Mouse (Mus musculus) hindbrain, embryonic 15.5 days (tissue): ENCODE data around the gene Akap6. TPM values are rescaled to one million over a fixed set of nuclear protein-coding genes. Genes with fewer than 3 reads are reported as not detected.

Experiments used
- ATAC-seq: fragments of 200-750 bp; cut with Nextera tagmentation; 2 replicates; pipeline ENCODE4 v1.8.0; 2017; ENCODE audit warnings: low read depth, moderate number of reproducible peaks, moderate TSS enrichment; ENCODE audit not compliant: low FRiP score
- H3K27ac ChIP-seq: fragments of 300-500 bp; sonication (generic); replicated peaks from 2 replicates; pipeline ENCODE4 v1.5.1; 2015; ENCODE audit warnings: mild to moderate bottlenecking, inconsistent platforms
- H3K27me3 ChIP-seq: fragments of 300-500 bp; sonication (generic); 2 replicates; pipeline ENCODE4 v1.6.1; 2015; ENCODE audit warnings: control low read depth, inconsistent platforms
- H3K36me3 ChIP-seq: fragments of 300-500 bp; sonication (generic); 2 replicates; pipeline ENCODE4 v1.6.1; 2015; ENCODE audit warnings: control low read depth, inconsistent platforms
- H3K4me1 ChIP-seq: fragments of 300-500 bp; sonication (generic); replicated peaks from 2 replicates; pipeline ENCODE4 v1.6.1; 2015; ENCODE audit warnings: control low read depth, inconsistent platforms
- H3K4me2 ChIP-seq: fragments of 300-500 bp; sonication (generic); 2 replicates; pipeline ENCODE4 v1.6.1; 2015; ENCODE audit warnings: moderate library complexity, mild to moderate bottlenecking, inconsistent platforms
- H3K4me3 ChIP-seq: fragments of 300-500 bp; sonication (generic); 2 replicates; pipeline ENCODE4 v1.5.1; 2015; ENCODE audit warnings: mild to moderate bottlenecking, inconsistent platforms
- H3K9ac ChIP-seq: fragments of 300-500 bp; sonication (generic); 2 replicates; pipeline ENCODE4 v1.6.1; 2015; ENCODE audit warnings: inconsistent platforms
- H3K9me3 ChIP-seq: fragments of 300-500 bp; sonication (generic); 2 replicates; pipeline ENCODE4 v1.6.1; 2016; ENCODE audit warnings: control low read depth, inconsistent platforms
- WGBS: fragments of 180-500 bp; shearing (Covaris S2); methylation state at CpG from one replicate; pipeline ENCODE4 v1.1.7; 2015; 5-methylcytosine and 5-hydroxymethylcytosine counted together
- polyA plus RNA-seq: library from polyadenylated mRNA; unstranded; fragments of >200 nt; fragmentation: Nextera tagmentation; extraction: Ambion mirVana; gene quantifications from 2 replicates; pipeline ENCODE4 v1.2.1, GENCODE M21; 2015

Akap6 gene
- polyA plus RNA-seq, 1 experiment from 2014 or later, result 24.3 TPM

DNA sequence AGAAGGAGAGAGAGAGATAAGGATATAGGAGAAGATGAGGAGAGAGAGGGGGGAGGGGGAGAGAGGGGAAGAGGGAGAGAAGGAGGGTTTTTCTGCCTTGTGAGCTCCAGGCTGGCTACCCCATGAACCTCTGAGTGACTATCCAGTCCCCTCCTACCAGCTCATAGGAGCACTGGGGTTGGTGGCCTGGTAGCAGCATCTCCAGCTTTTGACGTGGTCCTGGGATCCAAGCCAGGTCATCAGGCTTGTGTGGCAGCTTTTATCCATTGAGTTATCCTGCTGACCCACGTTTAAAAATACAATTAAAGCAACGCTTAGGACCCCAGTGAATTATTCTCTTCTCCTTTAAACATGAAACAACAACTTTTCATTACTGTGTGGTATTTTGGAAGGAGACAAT lies 197.6 kb downstream of the Akap6 start:
- Histone ChIP-seq H3K9ac (no peak overlapping the region), H3K9me3 (no peaks in the 10 kb centered on the region), H3K27me3 (no peaks in the 10 kb centered on the region), H3K4me2 (no peak overlapping the region), H3K27ac (no peak overlapping the region), H3K36me3 (no peaks in the 10 kb centered on the region), H3K4me3 (no peak overlapping the region), H3K4me1 (peaks cover 18% of the 10 kb centered on the region)
- 46% methylated on average over 3 of the region's 3 CpGs for WGBS
- ATAC-seq, result no peak

DNA sequence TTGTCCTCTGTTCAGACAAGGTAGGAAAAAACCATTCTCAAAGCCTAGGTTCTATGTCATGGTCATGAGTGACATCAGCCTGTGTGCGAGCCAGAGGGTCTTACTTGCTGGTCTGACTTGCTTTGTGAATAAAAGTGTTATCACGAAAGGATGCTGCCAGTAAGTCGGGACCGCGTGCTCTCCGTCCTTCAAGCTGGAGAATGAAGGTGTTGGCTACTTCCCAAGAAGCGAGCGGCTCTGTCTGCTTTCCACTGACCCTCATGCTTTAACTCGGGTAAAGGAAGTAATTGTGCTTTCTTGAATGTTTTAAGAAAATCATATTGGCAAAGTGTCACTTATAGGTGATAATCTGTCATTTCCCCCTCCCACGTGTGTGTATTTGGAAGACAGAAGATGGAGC lies 198.9 kb downstream of the Akap6 start:
- H3K36me3 ChIP-seq, result no peaks in the 10 kb centered on the region
- 75% methylated on average over 10 of the region's 10 CpGs for WGBS
- no peak for ATAC-seq

DNA sequence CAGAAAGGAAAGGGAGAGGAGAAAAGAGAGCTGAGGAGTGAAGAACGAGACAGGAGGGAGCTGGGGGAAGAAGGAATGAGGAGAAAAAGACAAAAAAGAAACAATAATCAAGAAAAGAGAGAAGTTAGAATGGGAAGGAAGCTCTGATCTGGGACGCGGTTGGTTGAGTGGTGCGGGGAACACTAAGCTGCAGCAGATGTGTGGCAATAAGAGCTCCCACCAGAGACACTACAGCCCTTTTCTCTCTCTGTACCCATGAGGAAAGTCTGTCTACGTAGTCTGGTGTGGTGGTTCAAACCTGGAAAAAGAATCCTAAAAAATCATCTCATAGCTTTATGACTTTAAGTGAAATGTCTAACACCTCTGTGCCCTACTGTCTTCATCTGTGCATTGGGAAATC lies 204.9 kb downstream of the Akap6 start:
- 67% methylated on average over 5 of the region's 5 CpGs for WGBS
- no peaks in the 10 kb centered on the region for H3K27me3 ChIP-seq
- no peak overlapping the region for H3K4me2 ChIP-seq
- H3K9ac ChIP-seq, result no peak overlapping the region
- peaks cover 4% of the 10 kb centered on the region; the same call in 1 of the 2 replicates for H3K4me1 ChIP-seq
- H3K9me3 ChIP-seq, result no peaks in the 10 kb centered on the region
- H3K27ac ChIP-seq, result no peak overlapping the region
- ATAC-seq, result no peak
- H3K4me3 ChIP-seq, result no peak overlapping the region
- no peaks in the 10 kb centered on the region for H3K36me3 ChIP-seq

More for the DNA sequence above, 198.9 kb downstream of the Akap6 start:
- H3K9me3 ChIP-seq, result no peaks in the 10 kb centered on the region
- H3K4me2 ChIP-seq, result no peak overlapping the region
- no peak overlapping the region for H3K27ac ChIP-seq
- no peak overlapping the region for H3K4me3 ChIP-seq
- peaks cover 18% of the 10 kb centered on the region for H3K4me1 ChIP-seq
- H3K27me3 ChIP-seq, result no peaks in the 10 kb centered on the region
- H3K9ac ChIP-seq, result no peak overlapping the region

DNA sequence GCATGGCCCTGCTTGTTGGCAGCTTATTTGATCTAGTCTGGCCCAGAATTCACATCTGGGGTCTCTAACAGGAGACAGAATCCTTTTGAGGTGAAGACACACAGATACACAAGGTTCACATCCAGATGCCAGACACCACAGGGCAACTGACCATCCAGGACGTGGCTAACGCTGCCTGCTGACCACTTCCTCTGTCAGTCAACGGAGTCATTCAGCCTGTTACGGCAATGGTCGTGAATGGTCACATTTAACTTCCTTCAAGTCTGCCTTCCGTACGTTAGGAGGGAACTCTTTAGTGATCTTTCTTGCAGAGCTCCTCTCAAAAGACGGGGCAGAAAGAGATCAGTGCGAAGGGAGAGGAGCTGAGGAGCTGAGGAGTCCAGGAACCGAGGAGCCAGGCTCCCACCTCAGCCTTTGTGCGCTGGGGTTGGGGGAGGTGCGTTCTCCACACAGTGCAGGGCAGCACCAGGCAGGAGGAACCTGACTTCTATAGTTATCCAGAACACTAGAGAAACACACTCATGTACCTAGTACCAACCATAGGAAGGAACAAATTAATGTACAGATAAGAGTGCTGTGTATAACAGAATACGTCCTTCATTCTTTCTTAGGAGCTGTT lies 209.4 kb downstream of the Akap6 start:
- H3K4me2 ChIP-seq, result no peak overlapping the region
- peaks cover 4% of the 10 kb centered on the region; the same call in 1 of the 2 replicates for H3K4me1 ChIP-seq
- no peak overlapping the region for H3K27ac ChIP-seq
- WGBS, result 67% methylated on average over 13 of the region's 13 CpGs
- no peak overlapping the region for H3K4me3 ChIP-seq
- H3K9ac ChIP-seq, result no peak overlapping the region
- no peaks in the 10 kb centered on the region for H3K27me3 ChIP-seq
- no peaks in the 10 kb centered on the region for H3K9me3 ChIP-seq
- 0 out of 2 replicates have a peak, but pooled peaks cover 4% of the 10 kb centered on the region for H3K36me3 ChIP-seq
- no peak for ATAC-seq

DNA sequence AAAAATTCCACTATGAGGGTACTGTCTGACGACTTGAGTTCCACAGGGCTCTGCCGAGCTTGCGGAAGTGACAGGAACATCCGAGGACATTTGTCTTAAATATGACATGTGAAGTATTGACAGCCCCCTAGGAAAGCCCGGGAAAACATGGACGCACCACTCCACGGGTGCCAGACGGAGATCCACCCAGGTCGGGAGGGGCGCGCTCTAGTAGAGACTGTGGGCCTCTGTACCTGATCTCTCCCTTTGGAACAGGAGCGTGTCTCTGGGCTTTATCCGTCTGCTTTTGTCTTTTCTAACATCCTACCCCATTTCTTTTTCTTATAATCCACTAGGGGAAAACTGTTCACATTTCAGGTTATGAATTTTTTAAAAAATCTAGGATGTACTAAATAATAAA lies 211.2 kb downstream of the Akap6 start:
- Histone ChIP-seq H3K4me1 (peaks cover 9% of the 10 kb centered on the region; the same call in 1 of the 2 replicates), H3K9ac (no peak overlapping the region), H3K36me3 (0 out of 2 replicates have a peak, but pooled peaks cover 4% of the 10 kb centered on the region), H3K9me3 (no peaks in the 10 kb centered on the region), H3K4me3 (no peak overlapping the region), H3K4me2 (no peak overlapping the region), H3K27me3 (no peaks in the 10 kb centered on the region), H3K27ac (no peak overlapping the region)
- 80% methylated on average over 13 of the region's 13 CpGs for WGBS
- 0 out of 2 replicates have a peak, but pooled peaks have one; percentile 54 for ATAC-seq

DNA sequence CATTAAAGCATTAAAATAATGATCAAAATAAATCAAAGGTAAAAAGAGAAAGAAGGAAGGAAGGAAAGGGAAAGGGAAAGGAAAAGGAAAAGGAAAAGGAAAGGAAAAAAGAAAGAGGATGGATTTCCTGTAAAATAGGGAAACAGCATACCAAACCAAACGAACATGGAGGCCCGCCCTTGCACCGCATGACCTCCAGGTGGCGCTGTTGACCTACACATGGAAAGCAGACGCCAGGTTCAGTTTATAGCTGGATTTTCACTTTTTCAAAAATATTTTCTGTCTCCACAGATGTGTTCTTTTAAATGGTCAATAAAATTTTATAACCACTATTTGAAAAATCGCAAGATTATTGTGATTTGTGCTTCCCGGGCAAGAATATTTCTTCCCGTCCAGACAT lies 211.6 kb downstream of the Akap6 start:
- Histone ChIP-seq H3K27me3 (no peaks in the 10 kb centered on the region), H3K4me2 (no peak overlapping the region), H3K36me3 (0 out of 2 replicates have a peak, but pooled peaks cover 4% of the 10 kb centered on the region), H3K9me3 (no peaks in the 10 kb centered on the region), H3K4me1 (peaks cover 7% of the 10 kb centered on the region; the same call in 1 of the 2 replicates), H3K4me3 (no peak overlapping the region), H3K27ac (no peak overlapping the region), H3K9ac (no peak overlapping the region)
- WGBS, result 21% methylated on average over 8 of the region's 8 CpGs
- ATAC-seq, result no peak

DNA sequence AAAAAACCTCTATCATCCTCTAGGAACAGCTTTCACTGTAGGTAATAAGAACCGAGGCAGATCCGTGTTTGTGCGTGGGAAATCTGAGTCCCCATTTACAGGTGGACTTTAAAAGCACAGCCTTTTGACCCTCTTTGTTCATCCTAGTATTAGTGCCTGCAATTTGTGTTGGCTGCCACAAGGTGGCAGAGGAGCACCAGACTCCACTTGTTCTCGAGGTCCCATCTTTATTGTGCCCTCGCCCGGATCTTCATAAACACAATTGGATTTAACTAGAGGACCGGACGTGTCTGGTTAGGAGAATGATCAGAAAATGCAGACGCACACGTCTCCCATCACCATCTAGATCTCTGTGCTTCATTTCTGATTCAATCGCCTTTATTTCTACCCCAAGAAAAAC lies 219.8 kb downstream of the Akap6 start:
- Histone ChIP-seq H3K27ac (no peak overlapping the region), H3K4me2 (no peak overlapping the region), H3K36me3 (no peaks in the 10 kb centered on the region), H3K9ac (no peak overlapping the region), H3K27me3 (no peaks in the 10 kb centered on the region), H3K9me3 (no peaks in the 10 kb centered on the region), H3K4me1 (peaks cover 14% of the 10 kb centered on the region; the same call in 1 of the 2 replicates), H3K4me3 (no peak overlapping the region)
- ATAC-seq, result no peak
- WGBS, result 28% methylated on average over 11 of the region's 11 CpGs

DNA sequence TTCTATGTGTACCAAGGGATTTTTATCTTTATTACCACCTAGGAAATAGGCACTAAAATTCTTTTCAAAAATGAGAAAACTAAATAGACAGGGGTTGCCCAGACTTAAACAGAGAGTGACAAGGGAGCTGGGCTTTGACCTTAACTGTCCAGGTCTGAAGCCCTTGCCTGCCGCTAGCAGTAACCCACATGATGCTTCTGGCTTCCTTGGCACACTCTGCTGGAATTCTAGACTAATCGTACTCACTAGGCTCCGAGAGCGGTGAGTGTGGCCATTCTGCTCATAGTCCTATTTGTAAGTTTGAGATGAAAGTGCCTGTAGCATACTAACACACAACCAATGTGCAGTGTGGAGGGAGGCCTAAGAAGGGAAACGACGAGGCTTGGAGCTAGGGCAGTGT lies 223.3 kb downstream of the Akap6 start:
- Histone ChIP-seq H3K36me3 (no peaks in the 10 kb centered on the region), H3K9ac (no peak overlapping the region), H3K4me3 (no peak overlapping the region), H3K4me1 (peaks cover 18% of the 10 kb centered on the region), H3K4me2 (no peak overlapping the region), H3K9me3 (no peaks in the 10 kb centered on the region), H3K27ac (no peak overlapping the region; the same call in 1 of the 2 replicates), H3K27me3 (no peaks in the 10 kb centered on the region)
- ATAC-seq, result no peak
- WGBS, result 85% methylated on average over 6 of the region's 6 CpGs

DNA sequence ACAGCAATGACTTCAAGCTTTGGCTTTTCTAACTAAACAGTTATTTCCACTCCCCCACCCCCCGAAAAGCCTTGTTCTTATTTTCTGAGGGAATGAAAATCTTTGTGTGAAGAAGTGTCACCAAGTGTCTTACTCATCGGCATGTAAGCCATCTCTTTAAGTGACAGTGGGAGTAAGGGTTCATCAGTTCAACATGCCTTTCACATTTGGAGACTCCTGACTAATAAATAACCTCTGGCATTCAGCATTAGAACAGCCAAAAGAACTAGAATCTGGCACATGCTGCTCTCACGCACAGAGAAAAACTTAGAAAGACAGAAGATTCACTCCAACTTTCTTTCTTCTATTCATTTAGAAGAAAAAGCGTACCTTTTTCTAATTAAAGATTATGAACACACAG lies 226.3 kb downstream of the Akap6 start:
- H3K36me3 ChIP-seq, result no peaks in the 10 kb centered on the region
- no peak for ATAC-seq
- H3K27me3 ChIP-seq, result no peaks in the 10 kb centered on the region
- H3K4me1 ChIP-seq, result peaks cover 18% of the 10 kb centered on the region
- 64% methylated on average over 4 of the region's 4 CpGs for WGBS
- H3K9ac ChIP-seq, result no peak overlapping the region
- no peak overlapping the region for H3K27ac ChIP-seq
- no peak overlapping the region for H3K4me3 ChIP-seq
- no peak overlapping the region for H3K4me2 ChIP-seq
- no peaks in the 10 kb centered on the region for H3K9me3 ChIP-seq

DNA sequence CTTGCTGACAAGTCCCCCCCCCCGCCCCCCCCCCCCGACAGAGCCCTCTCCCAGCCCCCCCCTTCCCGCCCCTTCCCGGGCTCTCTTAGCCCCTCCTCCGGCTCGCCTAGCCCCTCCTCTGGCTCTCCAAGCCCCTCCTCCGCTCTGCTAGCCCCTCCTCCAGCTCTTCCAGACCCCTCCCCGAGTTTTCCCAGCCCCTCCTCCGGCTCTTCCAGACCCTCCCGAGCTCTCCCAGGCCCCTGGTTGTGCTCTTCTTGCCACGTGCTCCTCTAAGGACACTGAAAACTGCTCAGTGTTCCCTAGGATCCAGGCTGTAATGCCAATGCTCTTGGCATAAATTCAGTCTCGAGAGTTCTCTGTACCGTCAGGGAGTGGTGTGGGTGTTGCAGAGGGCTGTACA lies 234.6 kb downstream of the Akap6 start:
- Histone ChIP-seq H3K4me1 (no peaks in the 10 kb centered on the region), H3K36me3 (no peaks in the 10 kb centered on the region; the same call in 1 of the 2 replicates), H3K4me3 (no peak overlapping the region), H3K27ac (no peak overlapping the region), H3K27me3 (no peaks in the 10 kb centered on the region), H3K9me3 (no peaks in the 10 kb centered on the region), H3K9ac (no peak overlapping the region), H3K4me2 (no peak overlapping the region)
- WGBS, result 69% methylated on average over 6 of the region's 13 CpGs
- ATAC-seq, result no peak

DNA sequence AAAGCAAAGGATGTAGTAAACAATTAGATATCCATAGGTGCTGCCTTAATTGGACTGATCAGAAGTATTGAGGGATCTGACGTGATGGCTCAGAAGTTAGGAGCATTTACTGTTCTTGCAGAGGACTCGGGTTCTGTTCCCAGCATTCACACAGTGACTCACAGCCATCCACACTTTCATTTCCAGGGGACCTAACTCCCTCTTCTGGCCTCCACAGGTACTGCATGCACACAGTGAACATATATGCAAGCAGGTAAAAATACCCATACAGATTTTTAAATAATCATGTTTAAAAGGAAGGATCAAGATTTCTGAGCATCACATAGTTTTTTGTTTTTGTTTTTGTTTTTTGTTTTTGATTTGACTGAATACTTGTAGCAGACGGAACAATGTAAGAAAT lies 235.8 kb downstream of the Akap6 start:
- H3K36me3 ChIP-seq, result no peaks in the 10 kb centered on the region; the same call in 1 of the 2 replicates
- no peak overlapping the region for H3K4me2 ChIP-seq
- H3K9ac ChIP-seq, result no peak overlapping the region
- no peak for ATAC-seq
- 96% methylated on average over 3 of the region's 3 CpGs for WGBS
- H3K4me1 ChIP-seq, result 0 out of 2 replicates have a peak, but pooled peaks cover 4% of the 10 kb centered on the region
- H3K9me3 ChIP-seq, result no peaks in the 10 kb centered on the region
- no peaks in the 10 kb centered on the region for H3K27me3 ChIP-seq
- H3K27ac ChIP-seq, result no peak overlapping the region
- no peak overlapping the region for H3K4me3 ChIP-seq

DNA sequence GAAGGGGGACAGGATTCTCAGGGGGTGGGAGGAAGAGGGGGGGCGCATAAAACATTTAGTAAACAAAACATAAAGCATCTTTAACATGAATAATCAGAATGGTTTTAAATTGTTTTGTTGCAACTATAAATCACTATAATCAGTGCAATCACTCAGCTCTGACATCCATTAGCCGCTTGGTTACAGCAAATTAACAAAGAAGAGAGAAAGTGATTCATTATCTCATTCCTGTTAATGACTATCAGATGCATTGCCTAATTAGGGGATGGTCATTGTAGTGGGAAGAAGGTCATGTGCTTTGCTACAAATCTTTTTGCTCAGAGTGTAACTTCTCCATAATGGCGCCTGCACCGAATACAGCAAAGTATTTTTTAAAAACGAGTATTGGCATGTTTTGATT lies 239.6 kb downstream of the Akap6 start:
- Histone ChIP-seq H3K9me3 (no peaks in the 10 kb centered on the region), H3K9ac (no peak overlapping the region), H3K4me2 (no peak overlapping the region), H3K4me3 (no peak overlapping the region), H3K36me3 (no peaks in the 10 kb centered on the region; the same call in 1 of the 2 replicates), H3K27me3 (no peaks in the 10 kb centered on the region), H3K27ac (no peak overlapping the region), H3K4me1 (0 out of 2 replicates have a peak, but pooled peaks cover 10% of the 10 kb centered on the region)
- WGBS, result 65% methylated on average over 5 of the region's 5 CpGs
- no peak for ATAC-seq
